Mouse (Mus musculus): ENCODE data around the gene Prok2.

- TF ChIP-seq CTCF (IDR thresholded peaks at IDR 0.05): no peak
- TF ChIP-seq POLR2A (IDR thresholded peaks at IDR 0.05; ENCODE audit: insufficient read depth, low read depth, low read length): no peak
- no peak for TF ChIP-seq EP300 (IDR thresholded peaks at IDR 0.05; ENCODE audit: insufficient read depth, low read depth, low read length)
These were observed 42.2 kb downstream of the Prok2 start for GRCm38 (mm10) chr6:99683974-99684373.
